In the genomic region with DNA sequence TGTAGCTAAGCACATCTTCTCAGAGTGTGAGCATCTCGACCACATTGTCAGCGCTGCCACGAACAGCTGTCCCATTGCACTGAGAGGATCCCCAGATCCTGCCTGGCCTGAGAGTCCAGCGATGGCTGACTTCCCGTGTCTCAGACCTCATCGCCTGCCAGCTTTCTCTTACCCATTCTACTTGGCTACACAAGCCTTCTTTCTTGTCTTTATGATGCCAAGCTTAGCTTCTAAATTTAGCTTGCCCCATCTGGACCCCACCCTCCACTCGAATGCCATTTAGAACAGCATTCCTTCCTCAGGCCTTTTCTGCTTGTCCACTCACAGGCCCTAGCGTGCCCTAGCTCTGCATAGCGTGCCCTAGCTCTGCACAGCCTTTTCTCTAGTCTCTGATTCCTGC, we compare ENCODE assay signal across 7 mouse cellular contexts.
A peak's percentile ranks its signal among the peaks of the same experiment; 100 is the strongest.
DNase-seq lines count a peak whose midpoint lies in the region; TF ChIP-seq lines count a peak whose summit lies in the region.

No protein-coding gene starts in this region.

- 0 out of 2 replicates have a peak, but pooled peaks have one; percentile 15 for TF ChIP-seq POLR2A in cerebellum, adult 2 months (IDR thresholded peaks at IDR 0.05; ENCODE audit: borderline replicate concordance, insufficient read depth, low read length)
- no peak for TF ChIP-seq POLR2A in kidney, adult 2 months (IDR thresholded peaks at IDR 0.05; ENCODE audit: low read depth, low read length)

- no peaks in the 10 kb centered on the region for H3K27me3 ChIP-seq in cerebellum, adult 2 months (ENCODE audit: control insufficient read depth, insufficient read depth, low read length)
- H3K27me3 ChIP-seq in kidney, adult 2 months (replicated peaks; ENCODE audit: control insufficient read depth, insufficient read depth, low read length) = no peaks in the 10 kb centered on the region

- no peaks in the 10 kb centered on the region for H3K36me3 ChIP-seq in kidney, adult 2 months (ENCODE audit: control insufficient read depth, insufficient read depth, low read length)

- peak overlapping the region; percentile 71 for H3K27ac ChIP-seq in cerebellum, adult 2 months (ENCODE audit: insufficient read depth, low read length)
- H3K27ac ChIP-seq in kidney, adult 2 months (ENCODE audit: insufficient read depth, low read depth, low read length) = no peak overlapping the region

- peaks cover 33% of the 10 kb centered on the region for H3K4me1 ChIP-seq in cerebellum, adult 2 months (ENCODE audit: control insufficient read depth, insufficient read depth, low read length)
- no peaks in the 10 kb centered on the region for H3K4me1 ChIP-seq in kidney, adult 2 months (ENCODE audit: control insufficient read depth, insufficient read depth, low read length)

- DNase-seq in brain, adult 2 months (ENCODE audit: low read depth, low spot score) = peak; percentile 87
- DNase-seq in cerebellum, adult 2 months = peak; percentile 77 to 82
- peak; percentile 56 for DNase-seq in heart, adult 8-10 months (ENCODE audit: low spot score)
- DNase-seq in lung, postnatal 10 days = peak; percentile 61
- no peak for DNase-seq in kidney, postnatal 14 days
- no peak for DNase-seq in thymus, adult 18-20 months
- no peak for DNase-seq in kidney, adult 2 months

- no peak for TF ChIP-seq CTCF in cerebellum, adult 2 months (IDR thresholded peaks at IDR 0.05; ENCODE audit: borderline replicate concordance, insufficient read depth, low read depth, low read length)
- TF ChIP-seq CTCF in kidney, adult 2 months (conservative IDR thresholded peaks at IDR 0.05; ENCODE audit: insufficient read depth, insufficient read length, low read depth, low read length) = no peak

- no peak overlapping the region for H3K4me3 ChIP-seq in cerebellum, adult 2 months (replicated peaks; ENCODE audit: insufficient read depth, low read depth, low read length)
- no peak overlapping the region for H3K4me3 ChIP-seq in kidney, adult 2 months (ENCODE audit: insufficient read depth, low read depth, low read length)

- 4% methylated on average over 9 of the region's 9 CpGs for WGBS in cerebellum, adult 2 months
- 71% methylated on average over 9 of the region's 9 CpGs for WGBS in kidney, adult 2 months

Comparison
In these comparisons a context has a peak if more than half of its experiments do, and no peak if none do; other contexts are left out.
1. DNase-seq: peak in brain, adult 2 months (single experiment), cerebellum, adult 2 months (2 of 2), heart, adult 8-10 months (single experiment) and lung, postnatal 10 days (single experiment); none in kidney, postnatal 14 days (single experiment), thymus, adult 18-20 months (0 of 2) and kidney, adult 2 months (single experiment).